Mouse (Mus musculus): ENCODE measurements around the gene Kap. TPM values are rescaled to one million over a fixed set of nuclear protein-coding genes. Genes with fewer than 3 reads are reported as not detected.
"Not testable (repeated sequence)": the region's sequence is repeated elsewhere in the genome, so short reads cannot be mapped to it uniquely, and the experiment has no call there.

Gene Kap
- total RNA-seq (2021), result not detected

- no peak for DNase-seq (ENCODE audit: low spot score in 2 of 2)
- intact Hi-C loops (cut with DNase I), result no loop called here
Observed at GRCm38 (mm10) chr6:133853526-133853925, at the start of gene Kap. Gene Kap, minus strand, starts transcription at chr6:133853762.

- intact Hi-C loops (cut with DNase I), result no loop called here
Observed at GRCm38 (mm10) chr6:133885871-133886415, 32.4 kb upstream of the Kap start.

GRCm38 (mm10) chr6:133883446-133883985 is 30.0 kb upstream of the Kap start:
- intact Hi-C loops (cut with DNase I), result no loop called here
- no peak for DNase-seq (ENCODE audit: low spot score in 2 of 2)

More at GRCm38 (mm10) chr6:133885871-133886415, 32.4 kb upstream of the Kap start:
- no peak for DNase-seq (ENCODE audit: low spot score in 2 of 2)

- peak; percentile 5 to 12 for DNase-seq (ENCODE audit: low spot score in 2 of 2)
- intact Hi-C loops (cut with DNase I), result loop anchor here (5.0 kb wide), 2 partner anchors 169 to 1229 kb away; no protein-coding TSS in a partner anchor
Observed at GRCm38 (mm10) chr6:133875906-133876462, 22.4 kb upstream of the Kap start.

GRCm38 (mm10) chr6:133872667-133873066 is 19.1 kb upstream of the Kap start:
- intact Hi-C loops (cut with DNase I), result no loop called here
- no peak for DNase-seq (ENCODE audit: low spot score in 2 of 2)

GRCm38 (mm10) chr6:133871131-133871530 is 17.6 kb upstream of the Kap start:
- no peak for DNase-seq (ENCODE audit: low spot score in 2 of 2)
- intact Hi-C loops (cut with DNase I), result no loop called here

GRCm38 (mm10) chr6:133868381-133868780 is 14.8 kb upstream of the Kap start:
- intact Hi-C loops (cut with DNase I), result no loop called here
- DNase-seq (ENCODE audit: low spot score in 2 of 2), result no peak

- intact Hi-C loops (cut with DNase I), result no loop called here
- no peak for DNase-seq (ENCODE audit: low spot score in 2 of 2)
Observed at GRCm38 (mm10) chr6:133855871-133856270, 2.3 kb upstream of the Kap start.

GRCm38 (mm10) chr6:133849359-133849758 is 4.2 kb downstream of the Kap start:
- DNase-seq (ENCODE audit: low spot score in 2 of 2), result no peak
- intact Hi-C loops (cut with DNase I), result no loop called here

GRCm38 (mm10) chr6:133848861-133849260 is 4.7 kb downstream of the Kap start:
- intact Hi-C loops (cut with DNase I); DNase-seq (ENCODE audit: low spot score in 2 of 2): not testable (repeated sequence)

GRCm38 (mm10) chr6:133838296-133838995 is 15.1 kb downstream of the Kap start:
- intact Hi-C loops (cut with DNase I); DNase-seq (ENCODE audit: low spot score in 2 of 2): not testable (repeated sequence)

GRCm38 (mm10) chr6:133812342-133812741 is 41.2 kb downstream of the Kap start:
- intact Hi-C loops (cut with DNase I), result no loop called here
- DNase-seq (ENCODE audit: low spot score in 2 of 2), result peak in 1 of 2 experiments; percentile 3

Other genes with a start within 250 kb of the Kap start
- 10 to 100 TPM; 14.1 to 18.1 TPM for gene Etv6, start 181.9 kb upstream of the Kap start, total RNA-seq (2021)

Measured in left cerebral cortex, postnatal 36 days (tissue).